Mouse (Mus musculus) Muller cell, postnatal 12 days (primary cell): ENCODE results near the gene Rdh14.

Source experiments
- DNase-seq: peaks from one replicate; pipeline ENCODE4 v3.0.0-alpha.2; 2015; ENCODE audit errors: inconsistent ontology term

Gene Rdh14

DNA sequence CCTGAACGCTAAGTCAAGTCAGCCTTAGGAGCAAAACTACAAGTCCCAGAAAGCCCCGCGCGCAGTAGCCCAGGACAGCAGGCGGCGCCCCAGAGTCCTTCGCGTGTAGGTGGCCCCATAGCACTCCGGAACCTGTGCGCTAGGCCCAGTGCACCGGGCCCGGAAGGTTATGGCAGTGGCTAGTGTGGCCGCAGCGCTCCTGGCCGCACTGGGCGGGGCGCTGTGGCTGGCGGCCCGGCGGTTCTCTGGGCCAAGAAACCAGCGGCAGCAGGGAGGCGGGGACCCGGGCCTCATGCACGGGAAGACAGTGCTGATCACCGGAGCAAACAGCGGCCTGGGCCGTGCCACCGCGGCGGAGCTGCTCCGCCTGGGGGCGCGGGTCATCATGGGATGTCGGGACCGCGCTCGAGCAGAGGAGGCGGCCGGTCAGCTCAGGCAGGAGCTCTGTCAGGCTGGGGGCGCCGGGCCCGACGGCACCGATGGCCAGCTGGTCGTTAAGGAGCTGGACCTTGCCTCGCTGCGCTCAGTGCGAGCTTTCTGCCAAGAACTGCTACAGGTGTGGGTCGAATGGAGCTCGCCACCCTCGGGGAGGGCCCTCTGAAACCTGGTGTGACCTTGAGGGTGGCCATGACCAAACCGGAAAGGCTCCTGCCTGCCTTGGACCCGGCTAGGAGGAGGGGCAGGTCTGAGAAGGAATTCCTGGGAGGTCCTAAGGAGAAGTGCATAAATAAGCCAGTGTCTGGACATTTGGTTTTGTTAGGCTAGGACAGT is at the start of gene Rdh14:
TSS of gene Rdh14 (plus strand) at position 102 of the 771 bp plus-strand sequence.
- peak; percentile 97 for DNase-seq

DNA sequence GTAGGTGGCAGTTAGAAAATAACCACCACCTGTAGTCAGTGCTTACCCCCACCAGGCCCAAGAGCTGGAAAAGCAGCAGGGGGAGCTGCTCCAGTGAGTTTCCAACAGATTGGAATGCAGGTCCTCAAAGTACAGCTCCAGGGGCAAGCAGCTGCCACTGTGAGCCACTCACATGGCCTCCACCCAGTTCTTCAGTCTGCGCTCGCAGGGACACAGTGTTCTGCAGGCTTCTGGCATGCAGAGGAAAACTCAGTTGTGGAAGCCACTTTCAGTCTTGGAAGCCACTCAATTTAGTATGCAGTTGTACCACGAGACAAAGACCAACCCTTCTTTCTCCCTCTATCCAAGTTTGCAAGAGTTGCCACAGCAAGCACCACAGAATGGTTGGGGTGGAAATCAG is 39.9 kb upstream of the Rdh14 start:
- no peak for DNase-seq

DNA sequence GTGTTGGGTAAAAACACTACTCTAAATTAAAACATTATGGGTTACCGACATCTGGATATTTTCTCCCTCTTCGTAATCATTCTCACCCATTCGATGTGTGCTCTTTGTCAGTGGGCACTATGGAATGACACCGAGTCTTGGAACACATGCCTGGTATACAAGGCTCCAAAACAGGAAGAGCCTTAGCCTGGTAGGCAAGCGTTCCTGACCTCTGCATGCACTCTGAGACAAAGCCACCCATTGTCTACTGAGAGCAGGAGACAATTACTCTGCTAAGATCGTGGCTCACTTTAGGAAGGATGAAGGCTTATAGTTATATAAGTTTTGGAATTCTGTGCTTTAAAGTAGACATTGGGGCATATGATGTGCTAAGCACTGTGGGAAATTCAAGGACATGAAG is 32.8 kb upstream of the Rdh14 start:
- DNase-seq = peak; percentile 31

GRCm38 (mm10) chr12:10369673-10370072 is 20.9 kb upstream of the Rdh14 start, which contains the start of gene Nt5c1b:
TSS of gene Nt5c1b (plus strand) at chr12:10369973.
- DNase-seq = no peak

GRCm38 (mm10) chr12:10400788-10401187 is 10.2 kb downstream of the Rdh14 start:
- no peak for DNase-seq

GRCm38 (mm10) chr12:10402421-10403115 is 12.0 kb downstream of the Rdh14 start:
- DNase-seq = no peak

DNA sequence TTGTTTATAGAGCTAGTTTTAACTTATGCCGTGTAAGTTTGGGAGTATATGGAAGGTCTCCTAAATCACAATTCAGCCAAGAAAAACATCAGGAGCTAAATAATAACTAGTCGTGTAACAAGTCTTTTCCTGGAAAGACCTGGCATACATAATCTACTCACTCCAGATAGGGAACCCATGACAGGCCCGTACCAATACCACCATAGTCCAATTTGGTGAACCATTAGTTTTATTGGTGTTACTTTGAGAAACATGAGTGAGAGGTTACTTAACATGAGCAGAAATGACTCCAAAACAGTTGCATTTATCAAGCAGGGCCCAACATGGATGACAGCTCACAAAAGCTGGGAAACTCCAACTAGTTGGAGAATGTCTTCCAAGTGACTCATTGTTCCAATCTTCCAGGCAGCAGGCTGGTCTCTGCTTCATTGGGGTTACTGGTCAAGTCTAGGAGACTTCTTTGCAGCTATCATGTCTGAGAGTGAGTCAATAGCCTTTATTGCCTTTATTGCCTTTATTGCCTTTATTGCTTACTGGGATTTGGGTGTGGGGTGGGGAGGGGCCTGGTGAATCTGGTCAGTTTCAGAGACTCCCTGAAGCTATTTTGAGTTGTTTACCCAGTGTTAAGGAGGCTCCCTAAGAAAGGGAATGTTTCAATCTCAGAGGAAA is 20.1 kb downstream of the Rdh14 start:
- no peak for DNase-seq

GRCm38 (mm10) chr12:10411453-10411852 is 20.9 kb downstream of the Rdh14 start:
- DNase-seq = peak; percentile 19

DNA sequence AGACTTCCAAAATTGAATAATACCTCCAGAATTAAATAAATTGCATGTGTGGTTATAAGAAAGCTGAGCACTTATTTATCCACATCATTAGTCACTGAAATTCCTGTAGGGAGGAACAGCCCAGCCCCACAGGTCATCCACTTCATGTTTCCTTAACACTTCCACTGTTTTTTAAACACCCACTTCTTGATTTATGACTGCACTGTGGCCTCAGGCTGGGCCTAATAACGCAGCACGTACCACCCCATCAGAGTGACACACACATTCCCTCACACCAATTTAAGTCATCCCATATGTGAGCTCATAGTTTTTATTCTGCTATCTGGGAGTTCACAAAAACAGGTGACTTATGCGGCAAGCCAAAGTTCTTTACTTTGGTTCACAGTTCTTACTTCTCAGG is 31.8 kb downstream of the Rdh14 start:
- no peak for DNase-seq

DNA sequence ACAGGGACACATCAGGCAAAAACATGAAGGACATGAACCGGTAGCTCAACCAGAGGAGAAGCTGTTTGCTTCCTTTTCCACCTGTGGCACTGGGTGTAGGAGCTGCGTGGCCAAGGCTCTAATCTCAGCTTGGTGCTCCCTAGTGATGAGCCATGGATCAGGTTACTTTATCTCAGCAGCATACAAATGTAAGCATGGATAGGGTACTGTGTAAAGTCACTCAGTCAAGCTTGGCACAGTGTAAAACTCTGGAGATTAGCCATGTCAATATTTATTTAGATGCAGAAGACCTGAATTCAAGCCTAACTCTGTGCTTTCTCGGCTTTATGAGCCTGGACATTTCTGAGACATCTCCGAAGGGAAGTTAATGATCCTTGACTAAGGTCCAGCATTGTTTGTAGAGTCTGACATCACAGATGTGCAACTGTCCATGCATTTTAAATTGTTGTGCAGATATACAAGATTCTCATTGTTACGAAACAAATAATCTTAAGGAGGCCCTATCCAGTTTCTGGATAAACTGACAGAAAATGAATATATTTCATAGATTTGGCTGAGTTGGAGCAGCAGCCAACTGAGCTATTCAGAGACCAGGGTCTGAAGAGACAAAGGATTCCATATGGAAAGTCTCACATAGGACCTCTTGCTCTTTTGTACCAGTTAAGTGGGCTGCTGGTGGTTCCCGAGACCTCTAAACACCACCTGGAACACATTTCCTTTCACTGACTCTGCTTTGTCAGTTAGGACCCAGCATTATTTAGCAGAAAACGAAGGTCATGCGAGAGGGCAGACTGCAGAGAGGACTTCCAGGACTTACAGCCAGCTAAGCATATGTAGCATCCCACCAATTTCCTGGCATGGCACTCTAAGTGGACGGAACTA is 35.7 kb downstream of the Rdh14 start:
- DNase-seq = no peak

GRCm38 (mm10) chr12:10430999-10431398 is 40.4 kb downstream of the Rdh14 start:
- DNase-seq = no peak

GRCm38 (mm10) chr12:10438054-10439001 is 47.8 kb downstream of the Rdh14 start:
- peak; percentile 76 for DNase-seq

- DNase-seq = no peak
These were observed 49.1 kb downstream of the Rdh14 start for GRCm38 (mm10) chr12:10439483-10440235.
